Mouse (Mus musculus) small intestine, adult 2 months (tissue): Measurements from ENCODE around the gene Nfia. TPM values are rescaled to one million over a fixed set of nuclear protein-coding genes. Genes with fewer than 3 reads are reported as not detected.

Experiments
- H3K27ac ChIP-seq: fragments of 200-500 bp; 2 replicates; pipeline ENCODE4 v1.5.1; 2012; ENCODE audit warnings: low read depth, low read length, control low read depth, inconsistent platforms; ENCODE audit not compliant: insufficient read depth
- H3K27me3 ChIP-seq: fragments of 200-500 bp; 2 replicates; pipeline ENCODE4 v1.6.1; 2012; ENCODE audit warnings: mild to moderate bottlenecking, moderate library complexity, low read length, inconsistent platforms; ENCODE audit not compliant: control insufficient read depth, insufficient read depth
- H3K36me3 ChIP-seq: fragments of 200-500 bp; 2 replicates; pipeline ENCODE4 v1.6.1; 2012; ENCODE audit warnings: mild to moderate bottlenecking, low read length, control low read depth, inconsistent platforms; ENCODE audit not compliant: control insufficient read depth, insufficient read depth
- H3K4me1 ChIP-seq: fragments of 200-500 bp; 2 replicates; pipeline ENCODE4 v1.6.1; 2012; ENCODE audit warnings: low read length, inconsistent platforms, mixed read lengths; ENCODE audit not compliant: control insufficient read depth, insufficient read depth, insufficient read length
- H3K4me3 ChIP-seq: fragments of 200-500 bp; 2 replicates; pipeline ENCODE4 v1.5.1; 2012; ENCODE audit warnings: low read depth, mild to moderate bottlenecking, control low read depth, inconsistent platforms, low read length, moderate library complexity
- CTCF ChIP-seq: fragments of 200-500 bp; IDR thresholded peaks from 2 replicates; pipeline ENCODE4 v1.5.1; 2012; ENCODE audit warnings: low read depth, mild to moderate bottlenecking, control low read depth, inconsistent platforms, low read length, moderate library complexity, mixed read lengths; ENCODE audit not compliant: insufficient replicate concordance, insufficient read length; ENCODE audit errors: extremely low read depth
- POLR2A ChIP-seq: fragments of 200-500 bp; IDR thresholded peaks from 2 replicates; pipeline ENCODE4 v1.6.1; 2012; ENCODE audit warnings: low read depth, mild to moderate bottlenecking, control low read depth, inconsistent platforms, low read length, moderate library complexity
- WGBS: fragments of 180-500 bp; shearing (Covaris S2); methylation state at CpG from one replicate; pipeline ENCODE4 v1.1.7; 2018; 5-methylcytosine and 5-hydroxymethylcytosine counted together
- polyA plus RNA-seq: library from polyadenylated mRNA; depleted of rRNA; stranded (reverse); fragments of >200 nt; gene quantifications from 2 replicates; pipeline ENCODE4 v1.2.3, GENCODE M21; 2012; rRNA removed

Gene Nfia
- polyA plus RNA-seq, 1 experiment = 16.5 TPM

DNA sequence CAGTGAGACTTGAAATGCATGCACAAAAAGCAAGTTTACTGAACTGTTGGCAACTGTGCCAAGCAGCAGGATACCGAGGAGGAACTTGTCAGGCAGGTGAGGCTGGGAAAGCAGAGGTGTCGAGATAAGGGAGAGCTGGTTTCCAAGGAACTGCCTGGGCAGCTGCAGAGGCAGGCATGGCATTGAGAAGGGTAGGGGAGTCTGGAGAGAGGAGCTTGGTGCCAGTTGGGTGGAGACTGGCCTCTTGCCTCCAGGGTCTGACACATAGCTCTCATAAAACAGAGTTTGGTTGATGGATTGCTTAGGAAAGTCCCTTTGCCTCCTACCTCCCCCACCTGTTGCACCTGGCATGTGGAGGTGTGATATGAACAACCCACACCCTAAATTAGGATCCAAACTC, 358.3 kb downstream of the Nfia start:
- Histone ChIP-seq H3K27ac (no peak overlapping the region), H3K36me3 (no peaks in the 10 kb centered on the region), H3K27me3 (no peaks in the 10 kb centered on the region), H3K4me3 (no peak overlapping the region), H3K4me1 (peaks cover 7% of the 10 kb centered on the region; the same call in 1 of the 2 replicates)
- 17% methylated on average over 2 of the region's 2 CpGs for WGBS
- no peak for TF ChIP-seq CTCF
- no peak for TF ChIP-seq POLR2A

- no peak for TF ChIP-seq POLR2A
- TF ChIP-seq CTCF = no peak
- Histone ChIP-seq H3K36me3 (no peaks in the 10 kb centered on the region), H3K4me1 (peaks cover 9% of the 10 kb centered on the region; the same call in 1 of the 2 replicates), H3K27me3 (no peaks in the 10 kb centered on the region), H3K27ac (no peak overlapping the region), H3K4me3 (no peak overlapping the region)
- 99% methylated on average over 4 of the region's 4 CpGs for WGBS
These were observed 361.5 kb downstream of the Nfia start for GRCm38 (mm10) chr4:98134027-98134426.

- no peak overlapping the region for H3K4me3 ChIP-seq
- no peaks in the 10 kb centered on the region for H3K27me3 ChIP-seq
- TF ChIP-seq POLR2A (no peak), CTCF (no peak)
- peaks cover 4% of the 10 kb centered on the region; the same call in 1 of the 2 replicates for H3K4me1 ChIP-seq
- 73% methylated on average over 2 of the region's 2 CpGs for WGBS
- no peak overlapping the region for H3K27ac ChIP-seq
- H3K36me3 ChIP-seq = no peaks in the 10 kb centered on the region
These were observed 363.5 kb downstream of the Nfia start for GRCm38 (mm10) chr4:98136072-98136471.

DNA sequence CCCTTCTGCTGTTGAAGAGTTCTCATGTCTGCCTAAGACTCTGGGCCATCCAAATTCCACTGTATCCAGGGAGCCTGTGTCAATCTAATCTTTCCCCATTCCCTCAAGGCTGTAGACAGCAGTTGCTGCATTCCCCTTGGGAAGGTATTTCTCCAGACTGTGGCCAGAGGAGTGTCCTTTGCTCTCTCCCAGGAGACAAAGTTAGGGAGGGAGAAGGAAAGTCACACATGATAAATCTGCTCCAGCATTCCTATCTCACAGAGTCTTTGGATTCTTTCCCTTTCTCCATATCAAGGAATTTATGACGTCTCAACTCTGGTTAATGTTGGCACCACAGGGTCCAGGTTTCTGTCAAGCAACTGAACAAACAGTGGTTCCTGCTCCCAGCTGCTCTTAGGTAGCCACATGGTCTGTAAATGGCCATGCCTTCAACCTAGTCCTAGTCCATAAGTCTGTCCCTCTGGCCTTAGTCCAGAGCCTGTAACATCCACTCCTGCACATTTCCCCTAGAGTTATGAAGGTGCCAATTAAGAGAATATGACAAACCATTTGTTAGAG, 370.4 kb downstream of the Nfia start:
- no peak overlapping the region for H3K4me3 ChIP-seq
- TF ChIP-seq CTCF = no peak
- TF ChIP-seq POLR2A = no peak
- no peaks in the 10 kb centered on the region for H3K36me3 ChIP-seq
- H3K27me3 ChIP-seq = no peaks in the 10 kb centered on the region
- 21% methylated on average over 1 of the region's 1 CpGs for WGBS
- H3K27ac ChIP-seq = no peak overlapping the region
- H3K4me1 ChIP-seq = no peaks in the 10 kb centered on the region

DNA sequence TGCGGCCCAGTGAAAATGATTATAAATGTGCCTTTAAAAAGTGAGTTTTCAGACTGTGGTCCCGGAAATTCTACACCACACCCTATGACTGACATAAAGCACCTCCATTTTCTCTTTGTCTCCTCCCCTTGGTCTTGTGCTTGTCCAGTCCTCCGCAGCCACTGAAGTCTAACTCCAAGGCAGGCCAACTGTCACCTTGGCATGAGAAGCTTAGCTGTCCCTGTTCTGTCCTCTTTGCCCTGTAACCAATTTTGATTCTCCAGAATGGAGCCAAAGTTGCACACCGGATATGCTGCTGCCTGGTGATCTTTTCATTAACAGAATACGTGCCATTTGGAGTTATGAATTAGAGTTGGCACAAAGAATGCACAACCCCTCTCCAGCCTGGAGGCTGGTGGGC, 378.0 kb downstream of the Nfia start:
- Histone ChIP-seq H3K36me3 (no peaks in the 10 kb centered on the region), H3K27me3 (no peaks in the 10 kb centered on the region), H3K4me1 (no peaks in the 10 kb centered on the region), H3K27ac (no peak overlapping the region), H3K4me3 (no peak overlapping the region)
- WGBS = 93% methylated on average over 5 of the region's 5 CpGs
- TF ChIP-seq POLR2A = no peak
- TF ChIP-seq CTCF = no peak

GRCm38 (mm10) chr4:98157921-98158320, 385.4 kb downstream of the Nfia start:
- Histone ChIP-seq H3K27ac (no peak overlapping the region), H3K27me3 (no peaks in the 10 kb centered on the region), H3K36me3 (no peaks in the 10 kb centered on the region), H3K4me3 (no peak overlapping the region), H3K4me1 (no peaks in the 10 kb centered on the region; the same call in 1 of the 2 replicates)
- WGBS = 86% methylated on average over 3 of the region's 3 CpGs
- TF ChIP-seq CTCF (no peak), POLR2A (no peak)

DNA sequence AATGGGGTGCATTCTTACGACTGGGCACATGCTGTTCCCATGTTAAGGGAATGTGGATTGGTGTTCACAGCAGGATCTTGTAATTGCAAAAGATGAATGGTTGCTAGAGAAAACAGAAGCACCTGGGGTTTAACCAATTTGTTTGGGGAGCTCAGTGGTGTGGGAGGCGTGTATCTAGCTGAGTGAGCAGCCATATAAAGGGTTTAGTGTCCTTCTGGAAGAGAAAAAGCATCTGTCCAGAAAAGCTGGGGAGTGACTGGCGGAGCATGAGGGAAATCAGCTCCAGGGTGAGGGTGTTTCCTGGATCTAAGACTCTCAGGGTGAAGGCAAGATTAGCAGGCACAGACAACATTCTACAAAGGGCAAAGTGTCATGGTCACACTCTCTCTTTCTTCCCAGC, 393.8 kb downstream of the Nfia start:
- Histone ChIP-seq H3K27ac (no peak overlapping the region), H3K36me3 (no peaks in the 10 kb centered on the region), H3K4me3 (no peak overlapping the region), H3K4me1 (no peaks in the 10 kb centered on the region), H3K27me3 (no peaks in the 10 kb centered on the region)
- no peak for TF ChIP-seq POLR2A
- TF ChIP-seq CTCF = no peak
- 91% methylated on average over 3 of the region's 3 CpGs for WGBS

Other genes with a start within 250 kb of the Nfia start
- gene E130114P18Rik, start 5.3 kb downstream of the Nfia start, polyA plus RNA-seq = not detected in 2 replicates